Mouse (Mus musculus) skeletal muscle tissue, postnatal 0 days (tissue): ENCODE data around the gene Orc5. TPM values are rescaled to one million over a fixed set of nuclear protein-coding genes. Genes with fewer than 3 reads are reported as not detected.

Source experiments
- polyA plus RNA-seq: library from polyadenylated mRNA; unstranded; fragments of >200 nt; fragmentation: Nextera tagmentation; extraction: Ambion mirVana; gene quantifications from 2 replicates; pipeline ENCODE4 v1.2.1, GENCODE M21; 2015

Gene Orc5
- polyA plus RNA-seq = 17.4 and 20.4 TPM in 2 replicates

GRCm38 (mm10) chr5:22550033-22550551 is at the start of gene Orc5:
Gene Orc5, minus strand, starts transcription at chr5:22550429.

Other genes with a start within 250 kb of the Orc5 start
- gene Reln, start 205.7 kb downstream of the Orc5 start, polyA plus RNA-seq = 2.4 and 3.2 TPM in 2 replicates
- 0.09 and 0.10 TPM in 2 replicates for gene Lhfpl3, start 195.6 kb upstream of the Orc5 start, polyA plus RNA-seq